Mouse (Mus musculus) hindbrain, postnatal 0 days (tissue): ENCODE data around the gene Eif2s2. TPM values are rescaled to one million over a fixed set of nuclear protein-coding genes. Genes with fewer than 3 reads are reported as not detected.

Source experiments
- ATAC-seq: fragments of 200-750 bp; cut with Nextera tagmentation; 2 replicates; pipeline ENCODE4 v1.8.0; 2017; ENCODE audit warnings: mild to moderate bottlenecking, moderate TSS enrichment, moderate library complexity
- DNase-seq: peaks from one replicate; pipeline ENCODE4 v3.0.0-alpha.2; 2015; ENCODE audit warnings: low spot score
- H3K27ac ChIP-seq: fragments of 300-500 bp; sonication (generic); 2 replicates; pipeline ENCODE4 v1.5.1; 2014; ENCODE audit warnings: mild to moderate bottlenecking
- H3K27me3 ChIP-seq: fragments of 300-500 bp; sonication (generic); 2 replicates; pipeline ENCODE4 v1.6.1; 2014; ENCODE audit warnings: low read length, mixed read lengths; ENCODE audit not compliant: insufficient read depth
- H3K36me3 ChIP-seq: fragments of 300-500 bp; sonication (generic); 2 replicates; pipeline ENCODE4 v1.6.1; 2014; ENCODE audit warnings: low read length, mixed read lengths; ENCODE audit not compliant: insufficient read depth
- H3K4me1 ChIP-seq: fragments of 300-500 bp; sonication (generic); 2 replicates; pipeline ENCODE4 v1.6.1; 2014; ENCODE audit warnings: antibody characterized with exemption, low read length, mixed read lengths; ENCODE audit not compliant: insufficient read depth
- H3K4me2 ChIP-seq: fragments of 300-500 bp; sonication (generic); 2 replicates; pipeline ENCODE4 v1.6.1; 2014; ENCODE audit warnings: low read depth, mild to moderate bottlenecking, low read length, moderate library complexity, mixed read lengths
- H3K4me3 ChIP-seq: fragments of 300-500 bp; sonication (generic); 2 replicates; pipeline ENCODE4 v1.5.1; 2014; ENCODE audit warnings: low read length
- H3K9ac ChIP-seq: fragments of 300-500 bp; sonication (generic); replicated peaks from 2 replicates; pipeline ENCODE4 v1.6.1; 2014; ENCODE audit warnings: mild to moderate bottlenecking, low read length, moderate library complexity, mixed read lengths
- H3K9me3 ChIP-seq: fragments of 300-500 bp; sonication (generic); 2 replicates; pipeline ENCODE4 v1.6.1; 2016; ENCODE audit warnings: low read length, mixed read lengths
- CTCF ChIP-seq: IDR thresholded peaks from 2 replicates; pipeline ENCODE4 v1.5.1; 2016; ENCODE audit warnings: antibody characterized with exemption, control low read depth, low read depth
- WGBS: fragments of 180-500 bp; shearing (Covaris S2); extraction: QIAGEN DNeasy Blood & Tissue Kit; methylation state at CpG from one replicate; pipeline ENCODE4 v1.1.7; 2014; 5-methylcytosine and 5-hydroxymethylcytosine counted together
- polyA plus RNA-seq: library from polyadenylated mRNA; unstranded; fragments of >200 nt; fragmentation: Nextera tagmentation; extraction: Ambion mirVana; gene quantifications from 2 replicates; pipeline ENCODE4 v1.2.1, GENCODE M21; 2015
- total RNA-seq: library from RNA; depleted of rRNA; stranded (reverse); fragments of >200 nt; gene quantifications from 2 replicates; pipeline ENCODE4 v1.2.3, GENCODE M21; 2014

Gene Eif2s2
- total and polyA plus RNA-seq, 2 experiments from 2014 or later = 32.6 to 92.9 TPM

- Histone ChIP-seq H3K36me3 (peaks cover 43% of the 10 kb centered on the region), H3K4me2 (no peak overlapping the region), H3K27me3 (no peaks in the 10 kb centered on the region), H3K4me1 (no peaks in the 10 kb centered on the region), H3K27ac (no peak overlapping the region), H3K9me3 (no peaks in the 10 kb centered on the region), H3K4me3 (no peak overlapping the region), H3K9ac (no peak overlapping the region)
- DNase-seq (no peak), ATAC-seq (no peak)
- no peak for TF ChIP-seq CTCF
- 92% methylated on average over 13 of the region's 13 CpGs for WGBS
Observed at GRCm38 (mm10) chr2:154863672-154864071, 29.1 kb downstream of the Eif2s2 start.

- DNase-seq (peak; percentile 83), ATAC-seq (no peak)
- no peak overlapping the region for H3K4me3 ChIP-seq
- no peak overlapping the region for H3K27ac ChIP-seq
- TF ChIP-seq CTCF = peak; percentile 76
- H3K9me3 ChIP-seq = no peaks in the 10 kb centered on the region
- no peaks in the 10 kb centered on the region for H3K4me1 ChIP-seq
- H3K9ac ChIP-seq = no peak overlapping the region
- no peak overlapping the region for H3K4me2 ChIP-seq
- no peaks in the 10 kb centered on the region for H3K27me3 ChIP-seq
- WGBS = 80% methylated on average over 1 of the region's 1 CpGs
- H3K36me3 ChIP-seq = no peaks in the 10 kb centered on the region
Observed at GRCm38 (mm10) chr2:154855383-154855782, 37.4 kb downstream of the Eif2s2 start.

- ATAC-seq = no peak
- Histone ChIP-seq H3K4me1 (no peaks in the 10 kb centered on the region), H3K4me2 (no peak overlapping the region)
Observed at GRCm38 (mm10) chr2:154848086-154848485, 44.6 kb downstream of the Eif2s2 start.

GRCm38 (mm10) chr2:154836537-154836936, 56.2 kb downstream of the Eif2s2 start:
- Histone ChIP-seq H3K9ac (no peak overlapping the region), H3K27me3 (no peaks in the 10 kb centered on the region), H3K9me3 (no peaks in the 10 kb centered on the region), H3K4me2 (no peak overlapping the region), H3K4me3 (no peak overlapping the region), H3K27ac (no peak overlapping the region), H3K36me3 (no peaks in the 10 kb centered on the region), H3K4me1 (no peaks in the 10 kb centered on the region)
- DNase-seq = no peak
- WGBS = 87% methylated on average over 2 of the region's 2 CpGs
- no peak for ATAC-seq
- no peak for TF ChIP-seq CTCF

More at GRCm38 (mm10) chr2:154848086-154848485, 44.6 kb downstream of the Eif2s2 start:
- TF ChIP-seq CTCF = no peak
- no peak for DNase-seq
- Histone ChIP-seq H3K27ac (no peak overlapping the region), H3K4me3 (no peak overlapping the region), H3K9ac (no peak overlapping the region), H3K27me3 (no peaks in the 10 kb centered on the region), H3K36me3 (no peaks in the 10 kb centered on the region), H3K9me3 (no peaks in the 10 kb centered on the region)

GRCm38 (mm10) chr2:154834149-154834865, 58.4 kb downstream of the Eif2s2 start:
- ATAC-seq (no peak), DNase-seq (no peak)
- no peaks in the 10 kb centered on the region for H3K27me3 ChIP-seq
- H3K9me3 ChIP-seq = no peaks in the 10 kb centered on the region
- H3K36me3 ChIP-seq = no peaks in the 10 kb centered on the region
- no peak overlapping the region for H3K27ac ChIP-seq
- WGBS = 85% methylated on average over 6 of the region's 6 CpGs
- TF ChIP-seq CTCF = no peak
- no peak overlapping the region for H3K4me3 ChIP-seq
- no peak overlapping the region for H3K4me2 ChIP-seq
- no peak overlapping the region for H3K9ac ChIP-seq
- no peaks in the 10 kb centered on the region for H3K4me1 ChIP-seq

GRCm38 (mm10) chr2:154832471-154832870, 60.3 kb downstream of the Eif2s2 start:
- Histone ChIP-seq H3K9me3 (no peaks in the 10 kb centered on the region), H3K9ac (no peak overlapping the region), H3K4me2 (no peak overlapping the region), H3K36me3 (no peaks in the 10 kb centered on the region), H3K4me1 (no peaks in the 10 kb centered on the region), H3K27ac (no peak overlapping the region), H3K4me3 (no peak overlapping the region), H3K27me3 (no peaks in the 10 kb centered on the region)
- ATAC-seq (no peak), DNase-seq (no peak)
- WGBS = 53% methylated on average over 4 of the region's 4 CpGs
- TF ChIP-seq CTCF = no peak

GRCm38 (mm10) chr2:154827521-154827920, 65.2 kb downstream of the Eif2s2 start:
- ATAC-seq (no peak), DNase-seq (no peak)
- H3K4me1 ChIP-seq = no peaks in the 10 kb centered on the region
- no peaks in the 10 kb centered on the region for H3K9me3 ChIP-seq
- no peaks in the 10 kb centered on the region for H3K36me3 ChIP-seq
- no peak overlapping the region for H3K4me2 ChIP-seq
- WGBS = 65% methylated on average over 4 of the region's 4 CpGs
- H3K4me3 ChIP-seq = no peak overlapping the region
- no peak overlapping the region for H3K27ac ChIP-seq
- no peak for TF ChIP-seq CTCF
- no peaks in the 10 kb centered on the region for H3K27me3 ChIP-seq
- H3K9ac ChIP-seq = no peak overlapping the region
